Mouse (Mus musculus): ENCODE results near the gene Hhatl.

Hhatl gene

DNA sequence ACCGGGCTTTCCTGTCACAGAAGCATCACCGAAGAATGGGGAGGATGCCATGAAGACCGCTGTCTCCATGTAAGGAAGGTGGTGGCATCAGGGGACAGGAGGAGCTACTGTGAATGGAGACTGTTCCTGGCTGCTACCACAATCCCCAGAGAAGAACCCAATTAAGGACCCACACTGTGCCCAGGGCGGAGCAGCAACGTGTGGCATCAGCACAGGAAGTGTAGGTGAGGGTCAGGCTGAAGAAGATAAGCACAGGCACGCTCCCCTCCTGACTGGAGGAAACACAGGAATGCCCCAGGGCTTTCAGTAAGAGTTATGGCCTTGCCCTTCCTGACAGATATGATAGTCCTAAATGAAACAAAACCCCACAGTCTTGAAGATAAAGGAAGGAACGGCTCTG lies 10.4 kb upstream of the Hhatl start:
- no peak for DNase-seq

DNA sequence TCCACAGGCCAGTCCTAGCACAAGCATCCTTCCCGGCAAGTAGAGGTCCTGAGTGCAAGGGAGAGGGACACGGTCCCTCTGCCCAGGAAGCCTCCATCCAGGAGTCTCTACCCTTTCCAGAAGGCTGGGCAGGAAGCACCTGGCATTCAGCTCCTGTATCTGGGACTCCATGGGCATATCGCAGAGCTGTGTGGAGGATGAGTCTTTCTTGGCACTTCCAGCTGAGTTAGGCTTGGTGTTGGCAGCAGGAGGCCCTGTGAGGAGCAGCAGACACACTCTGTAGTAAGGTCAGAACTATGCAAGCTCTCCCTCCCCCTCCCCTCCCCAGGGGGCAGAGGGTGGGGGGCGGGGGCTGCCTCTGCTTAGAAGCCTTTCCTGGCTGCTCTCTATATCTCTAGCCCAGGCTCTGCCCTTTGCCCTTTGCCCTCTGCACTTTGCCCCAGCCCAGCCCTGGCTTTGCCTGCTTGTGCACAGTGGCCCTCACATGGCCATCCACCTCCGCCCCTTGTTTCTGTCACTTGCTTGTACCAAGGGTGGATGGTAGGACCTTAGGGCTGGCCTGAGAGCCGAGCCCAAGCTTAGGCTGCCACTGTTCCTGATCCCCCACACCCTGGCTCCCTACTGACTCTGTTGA lies 6.7 kb upstream of the Hhatl start:
- DNase-seq: no peak

DNA sequence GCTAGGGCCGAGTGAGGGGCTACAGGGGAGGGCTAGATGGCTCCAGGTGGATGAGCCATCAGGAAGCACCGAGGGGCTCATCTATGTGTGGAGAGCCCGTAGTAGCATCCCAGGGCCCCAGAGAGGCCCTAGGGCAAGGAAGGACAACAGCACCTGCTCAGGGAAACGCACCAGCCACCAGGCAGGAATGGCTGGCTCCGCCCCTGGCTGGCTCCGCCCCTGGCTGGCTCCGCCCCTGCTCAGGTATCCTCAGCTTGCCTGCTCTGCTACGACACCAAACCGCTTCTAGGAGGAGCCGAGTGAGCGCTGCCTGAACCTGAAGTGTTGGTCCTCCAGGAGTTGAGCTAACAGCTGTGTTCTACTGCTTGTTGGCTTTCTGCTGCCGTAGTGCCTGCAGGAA lies 5.4 kb upstream of the Hhatl start:
- peak; percentile 54 for DNase-seq

DNA sequence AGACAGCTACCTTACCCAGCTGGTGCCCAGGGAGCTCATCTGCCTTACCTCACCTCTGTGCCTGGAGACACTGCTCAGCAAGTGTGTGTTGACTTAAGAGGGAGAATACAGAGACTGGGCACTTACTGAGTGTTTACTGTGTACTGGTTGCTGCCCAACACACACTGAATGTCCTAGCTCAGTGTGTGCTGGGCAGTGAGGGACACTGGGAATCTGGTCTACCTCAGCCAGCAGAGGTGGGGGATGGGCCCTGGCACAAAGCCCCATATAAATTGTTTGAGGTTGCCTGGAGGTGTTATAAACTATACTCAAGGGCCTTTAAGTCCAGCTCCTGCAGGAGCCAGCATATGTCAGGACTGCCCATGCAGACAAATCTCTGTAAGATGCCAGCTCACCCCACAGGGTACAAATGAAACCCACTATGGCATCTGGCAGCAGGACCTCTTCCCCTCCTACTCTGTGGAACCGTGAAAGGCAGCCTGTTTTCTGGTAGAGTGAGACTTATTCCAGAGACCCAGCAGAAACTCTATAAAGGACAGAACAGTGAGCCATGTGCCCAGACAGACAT lies 2.7 kb upstream of the Hhatl start:
- DNase-seq: no peak

DNA sequence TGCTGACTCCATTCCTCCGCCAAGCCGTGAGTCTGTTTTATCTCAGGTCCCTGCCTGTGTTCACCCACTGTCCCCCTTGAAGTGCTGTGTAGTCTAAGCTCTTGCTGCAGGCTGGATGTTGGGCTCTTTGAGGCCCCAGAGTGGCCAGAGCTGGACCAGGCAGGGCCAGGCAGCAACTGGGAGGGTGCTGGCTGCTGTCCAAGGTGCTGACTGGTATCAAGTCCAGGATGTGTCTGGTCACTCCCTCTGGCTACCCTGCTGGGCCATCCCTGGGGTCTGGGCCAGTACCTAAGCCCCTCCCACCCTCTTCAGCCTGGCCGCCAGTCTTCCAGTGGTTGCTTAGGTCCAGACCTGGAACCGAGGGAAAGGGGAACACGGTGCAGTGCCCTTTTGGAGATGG lies 1.1 kb downstream of the Hhatl start:
- DNase-seq: peak; percentile 89

DNA sequence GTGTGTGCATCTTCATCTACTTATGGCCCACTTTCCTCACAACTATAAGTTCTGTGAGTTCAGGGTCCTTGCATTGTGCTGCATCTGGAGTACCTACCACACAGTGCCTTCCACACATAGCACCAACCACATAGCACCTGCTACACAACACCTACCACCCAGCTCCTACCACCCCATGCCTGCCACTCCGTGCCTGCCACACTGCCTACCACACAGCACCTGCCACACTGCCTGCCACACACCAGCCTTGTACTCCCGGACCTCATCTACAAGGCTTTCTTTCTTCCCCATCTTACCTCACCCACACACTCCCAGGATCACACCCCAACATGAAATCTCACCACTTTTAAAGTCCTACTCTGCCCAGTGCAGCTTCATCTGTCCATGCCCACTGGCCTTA lies 5.9 kb downstream of the Hhatl start:
- DNase-seq: no peak

DNA sequence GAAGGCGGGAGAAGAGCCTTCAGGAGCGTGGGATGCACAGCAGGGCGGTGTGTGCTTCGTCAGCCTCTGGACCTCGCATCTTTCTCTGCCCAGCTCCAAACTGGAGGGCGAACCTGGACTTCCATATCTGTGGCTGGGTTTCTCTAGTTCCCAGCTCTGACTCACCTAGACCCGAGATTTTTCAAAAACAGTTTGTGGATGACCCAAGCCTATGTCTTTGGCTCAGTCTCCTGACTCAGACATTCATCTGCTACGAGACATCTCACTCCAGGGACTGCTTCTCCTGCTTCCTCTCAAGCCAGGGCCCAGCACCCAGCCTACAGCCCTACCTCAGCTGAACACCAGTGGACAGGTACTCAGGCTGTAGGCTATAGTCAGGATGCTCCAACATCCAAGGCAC lies 7.0 kb downstream of the Hhatl start:
- DNase-seq: no peak

DNA sequence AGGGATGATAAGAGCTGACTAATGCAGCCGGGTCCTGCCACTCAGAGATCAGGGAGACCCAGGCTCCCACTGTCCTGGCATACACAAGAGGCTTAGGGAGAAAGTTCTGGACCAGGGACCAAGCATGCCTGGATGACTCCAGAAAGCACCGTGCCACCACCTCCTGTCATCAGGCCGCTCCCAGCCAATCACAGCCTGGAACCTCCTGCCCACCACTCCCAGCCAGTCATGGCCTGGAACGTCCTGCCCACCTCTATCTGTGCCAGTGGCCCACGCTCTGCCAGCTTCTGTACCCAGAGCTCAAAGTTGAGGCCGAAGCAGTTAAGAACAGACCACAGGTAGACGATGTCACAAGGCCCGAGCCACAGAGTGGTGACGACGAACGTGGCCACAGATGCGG lies 7.5 kb downstream of the Hhatl start:
- DNase-seq: no peak

DNA sequence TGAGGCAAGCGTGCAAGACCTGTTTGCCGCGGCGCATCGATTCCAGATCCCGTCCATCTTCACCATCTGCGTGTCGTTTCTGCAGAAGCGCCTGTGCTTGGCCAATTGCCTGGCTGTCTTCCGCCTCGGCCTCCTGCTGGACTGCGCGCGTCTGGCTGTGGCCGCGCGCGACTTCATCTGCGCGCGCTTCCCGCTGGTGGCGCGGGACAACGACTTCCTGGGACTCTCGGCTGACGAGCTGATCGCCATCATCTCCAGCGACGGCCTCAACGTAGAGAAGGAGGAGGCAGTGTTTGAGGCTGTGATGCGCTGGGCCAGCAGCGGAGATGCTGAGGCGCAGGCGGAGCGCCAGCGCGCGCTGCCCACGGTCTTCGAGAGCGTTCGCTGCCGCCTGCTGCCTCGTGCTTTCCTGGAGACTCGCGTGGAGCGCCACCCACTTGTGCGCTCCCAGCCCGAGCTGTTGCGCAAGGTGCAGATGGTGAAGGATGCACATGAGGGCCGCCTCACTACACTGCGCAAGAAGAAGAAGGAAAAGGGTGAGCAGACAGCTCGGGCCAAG lies 14.2 kb downstream of the Hhatl start:
- DNase-seq: peak; percentile 70

DNA sequence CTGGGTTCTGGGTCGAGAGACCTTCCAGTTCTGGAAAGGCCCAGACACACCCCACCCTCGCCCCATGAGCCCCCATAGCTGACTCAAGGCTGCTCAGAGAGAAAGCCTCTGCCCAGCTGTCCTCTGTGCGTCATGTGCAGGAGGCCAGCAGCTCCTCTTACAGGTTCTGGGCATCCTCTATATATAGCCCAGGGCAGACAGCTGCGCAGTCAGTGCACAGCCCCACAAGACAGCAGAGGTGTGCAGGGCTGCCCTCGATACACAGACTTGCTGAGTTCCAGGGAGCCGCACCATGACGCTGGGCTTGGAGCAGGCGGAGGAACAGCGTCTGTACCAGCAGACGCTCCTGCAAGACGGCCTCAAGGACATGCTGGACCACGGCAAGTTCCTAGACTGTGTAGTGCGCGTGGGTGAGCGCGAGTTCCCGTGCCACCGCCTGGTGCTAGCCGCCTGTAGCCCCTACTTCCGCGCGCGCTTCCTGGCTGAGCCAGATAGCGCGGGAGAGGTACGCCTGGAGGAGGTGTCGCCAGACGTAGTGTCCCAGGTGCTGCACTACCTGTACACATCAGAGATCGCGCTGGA lies 14.7 kb downstream of the Hhatl start, which contains the start of gene Klhl40:
Gene Klhl40 (plus strand): TSS at position 124 of the 582 bp plus-strand sequence.
- no peak for DNase-seq

DNA sequence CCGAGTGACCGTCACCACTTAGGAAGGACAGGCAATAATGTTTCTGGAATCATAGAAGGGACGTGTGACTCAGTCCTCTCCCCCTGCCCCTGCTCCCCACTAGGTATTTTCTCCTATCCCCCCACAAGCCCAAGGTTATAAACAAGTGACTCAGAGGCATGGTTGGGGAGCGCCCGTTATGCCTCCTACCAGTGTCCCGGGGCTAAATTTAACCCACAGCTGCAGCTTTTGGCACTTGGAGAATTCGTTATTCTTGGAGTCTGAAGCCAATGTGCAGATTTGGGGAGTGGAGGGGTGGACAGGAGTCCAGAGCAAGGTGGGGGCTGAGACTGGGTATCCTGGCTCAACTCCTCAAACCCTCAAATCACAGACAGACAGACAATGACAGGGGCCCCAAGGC lies 15.8 kb downstream of the Hhatl start:
- no peak for DNase-seq

DNA sequence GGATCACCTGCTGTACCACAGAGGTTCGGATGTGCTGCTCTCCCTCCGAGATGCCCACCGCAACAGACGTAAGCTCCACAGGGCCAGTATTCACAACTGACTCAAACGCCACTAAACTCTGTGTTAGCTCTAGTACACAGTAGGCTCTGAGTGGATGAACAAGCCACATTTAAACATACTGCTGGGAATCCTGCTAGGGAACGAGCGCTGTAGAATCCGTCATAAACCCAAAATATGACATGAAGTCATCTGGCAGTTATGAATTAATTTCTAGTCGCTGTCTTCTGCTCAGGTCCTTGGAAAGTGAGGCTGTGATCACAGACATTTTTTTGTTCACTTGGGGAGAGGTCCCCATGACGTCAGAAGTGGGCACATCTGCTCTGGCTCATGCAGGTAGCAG lies 16.4 kb downstream of the Hhatl start:
- no peak for DNase-seq

DNA sequence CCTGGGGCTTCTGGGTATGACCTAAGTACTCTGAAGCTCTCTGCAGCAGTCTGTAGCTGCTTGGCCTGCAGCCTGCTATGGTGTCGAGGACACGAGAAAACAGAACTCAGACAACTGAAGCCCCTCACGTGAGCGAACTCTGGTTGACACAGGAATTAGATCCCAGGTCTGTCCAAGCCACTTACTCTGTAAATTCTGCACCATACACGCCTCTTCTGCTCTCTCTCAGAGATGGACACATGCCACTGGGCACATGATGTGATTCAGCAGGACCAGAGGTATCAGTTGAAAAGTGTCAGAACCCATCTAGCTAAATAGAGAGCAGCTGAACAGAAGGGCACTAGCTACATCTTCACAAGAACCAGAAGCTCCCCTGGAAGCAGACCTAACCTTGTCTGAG lies 19.9 kb downstream of the Hhatl start:
- no peak for DNase-seq

DNA sequence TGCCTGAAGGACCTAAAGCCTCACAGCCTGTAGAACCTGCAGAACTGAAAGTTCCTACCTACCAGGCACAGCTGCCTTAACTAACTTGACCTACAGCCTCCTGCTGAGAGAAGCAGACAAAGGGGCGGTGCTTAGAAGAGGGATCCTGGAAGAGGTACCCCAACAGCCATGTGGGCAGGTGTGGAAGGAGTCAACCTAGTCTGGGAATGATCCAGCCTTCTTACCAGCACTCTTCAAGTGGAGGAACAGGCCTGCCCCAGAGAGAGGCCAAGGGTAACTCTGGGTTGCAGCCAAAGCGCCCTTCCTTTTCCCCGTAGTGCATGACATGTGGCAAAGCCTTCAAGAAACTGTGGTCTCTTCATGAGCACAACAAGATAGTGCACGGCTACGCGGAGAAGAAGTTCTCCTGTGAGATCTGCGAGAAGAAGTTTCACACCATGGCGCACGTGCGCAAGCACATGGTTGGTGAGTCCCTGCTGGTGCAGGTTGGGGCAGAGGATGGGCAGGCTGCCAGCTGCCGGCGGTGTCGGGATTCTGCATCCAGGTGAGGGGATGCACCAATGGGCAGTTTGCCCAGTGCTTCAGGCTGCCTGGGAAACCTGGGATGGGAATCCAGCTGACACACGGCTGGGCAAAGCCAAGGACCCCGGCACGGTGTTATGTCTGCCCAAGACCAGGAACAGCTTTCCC lies 27.0 kb downstream of the Hhatl start:
- no peak for DNase-seq

DNA sequence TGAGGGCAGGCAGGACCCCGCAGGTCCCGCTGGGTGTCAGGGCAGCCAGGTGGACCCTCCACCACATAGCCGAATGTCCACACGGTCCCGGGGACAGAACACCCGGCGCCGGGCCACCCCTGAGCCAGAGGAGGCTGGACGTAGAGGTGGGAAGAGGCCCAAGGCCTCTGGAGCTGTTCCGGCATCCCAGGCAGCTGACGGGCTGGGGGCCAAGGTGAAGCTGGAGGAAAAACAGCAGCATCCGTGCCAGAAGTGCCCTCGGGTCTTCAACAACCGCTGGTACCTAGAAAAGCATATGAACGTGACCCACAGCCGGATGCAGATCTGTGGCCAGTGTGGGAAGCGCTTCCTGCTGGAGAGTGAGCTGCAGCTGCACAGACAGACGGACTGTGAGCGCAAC lies 28.6 kb downstream of the Hhatl start:
- no peak for DNase-seq

DNA sequence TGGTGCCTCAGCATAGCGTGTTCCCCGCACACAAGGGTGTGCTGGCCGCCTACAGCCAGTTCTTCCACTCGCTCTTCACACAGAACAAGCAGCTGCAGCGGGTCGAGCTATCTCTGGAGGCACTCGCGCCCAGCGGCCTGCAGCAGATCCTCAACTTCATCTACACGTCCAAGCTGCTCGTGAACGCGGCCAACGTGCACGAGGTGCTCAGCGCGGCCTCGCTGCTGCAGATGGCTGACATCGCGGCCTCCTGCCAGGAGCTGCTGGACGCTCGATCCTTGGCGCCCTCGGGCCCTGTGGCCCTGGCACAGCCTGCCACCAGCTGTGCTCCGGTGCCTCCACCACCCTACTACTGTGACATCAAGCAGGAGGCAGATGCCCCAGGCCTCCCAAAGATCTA lies 29.5 kb downstream of the Hhatl start:
- DNase-seq: no peak

DNA sequence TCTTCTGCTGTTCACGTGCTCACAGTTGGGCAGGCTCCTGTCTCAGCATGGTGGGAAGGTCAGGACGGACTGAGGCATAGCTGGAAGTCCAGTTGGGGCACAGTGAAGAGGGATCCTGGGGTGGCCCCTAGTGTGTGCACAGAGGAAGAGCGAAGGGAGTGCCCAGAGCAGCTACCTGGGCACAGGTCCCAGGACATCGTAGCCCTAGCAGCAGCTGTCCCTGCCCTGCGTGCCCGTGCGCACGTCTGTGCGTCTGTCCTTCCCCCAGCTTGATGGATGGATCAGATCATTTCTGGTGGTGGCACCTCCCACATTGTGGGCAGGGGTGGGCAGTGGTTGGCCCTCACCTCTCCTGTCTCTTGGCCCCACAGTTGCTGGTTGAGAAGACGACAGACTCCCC lies 30.1 kb downstream of the Hhatl start:
- DNase-seq: no peak

DNA sequence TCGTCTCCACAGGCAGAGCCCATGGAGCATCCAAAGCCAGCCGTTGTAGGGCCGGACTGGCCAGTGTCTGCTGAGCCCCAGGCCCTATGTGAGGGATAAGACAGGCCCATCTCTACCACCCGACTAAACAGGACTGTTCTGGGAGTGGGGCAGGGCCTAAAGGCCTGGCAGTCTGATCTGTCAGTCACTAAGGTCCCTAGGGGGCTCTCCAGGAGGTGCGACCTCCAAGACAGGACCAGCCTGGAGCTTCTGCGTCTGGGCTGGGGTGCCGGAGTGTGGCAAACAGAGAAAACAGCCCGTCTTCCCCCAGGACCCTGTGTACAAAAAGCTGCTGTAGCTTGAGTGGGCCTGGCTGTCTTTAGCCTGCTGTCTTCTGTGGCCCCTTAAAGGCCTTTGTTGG lies 30.5 kb downstream of the Hhatl start:
- no peak for DNase-seq

DNA sequence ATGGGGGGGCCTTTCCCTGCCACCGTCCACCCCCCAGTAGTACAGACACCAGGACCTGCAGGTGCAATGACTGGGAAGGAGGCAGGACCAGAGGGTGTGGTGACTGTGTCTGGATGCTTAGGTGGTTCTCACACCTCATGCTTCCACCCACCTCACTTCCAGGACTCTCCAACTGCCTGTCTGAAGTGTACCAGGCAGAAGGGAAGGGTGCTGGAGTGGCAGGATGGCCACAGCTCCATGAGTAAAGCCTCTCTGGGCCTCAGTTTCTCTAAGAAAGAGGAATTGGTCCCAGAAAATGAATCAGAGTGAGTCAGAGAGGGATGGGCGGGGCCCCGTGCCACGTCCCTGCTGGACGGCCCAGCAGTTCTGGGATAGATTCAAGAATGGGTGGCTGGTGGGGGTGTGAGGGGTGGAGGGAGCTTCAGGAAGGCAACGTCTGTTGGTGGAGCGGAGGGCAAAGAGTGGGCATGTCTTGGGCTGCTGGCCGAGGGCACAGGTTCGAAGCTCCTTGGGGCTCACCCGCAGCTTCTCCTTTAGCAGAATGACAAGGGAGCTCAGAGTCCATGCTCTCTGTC lies 31.1 kb downstream of the Hhatl start:
- DNase-seq: no peak

DNA sequence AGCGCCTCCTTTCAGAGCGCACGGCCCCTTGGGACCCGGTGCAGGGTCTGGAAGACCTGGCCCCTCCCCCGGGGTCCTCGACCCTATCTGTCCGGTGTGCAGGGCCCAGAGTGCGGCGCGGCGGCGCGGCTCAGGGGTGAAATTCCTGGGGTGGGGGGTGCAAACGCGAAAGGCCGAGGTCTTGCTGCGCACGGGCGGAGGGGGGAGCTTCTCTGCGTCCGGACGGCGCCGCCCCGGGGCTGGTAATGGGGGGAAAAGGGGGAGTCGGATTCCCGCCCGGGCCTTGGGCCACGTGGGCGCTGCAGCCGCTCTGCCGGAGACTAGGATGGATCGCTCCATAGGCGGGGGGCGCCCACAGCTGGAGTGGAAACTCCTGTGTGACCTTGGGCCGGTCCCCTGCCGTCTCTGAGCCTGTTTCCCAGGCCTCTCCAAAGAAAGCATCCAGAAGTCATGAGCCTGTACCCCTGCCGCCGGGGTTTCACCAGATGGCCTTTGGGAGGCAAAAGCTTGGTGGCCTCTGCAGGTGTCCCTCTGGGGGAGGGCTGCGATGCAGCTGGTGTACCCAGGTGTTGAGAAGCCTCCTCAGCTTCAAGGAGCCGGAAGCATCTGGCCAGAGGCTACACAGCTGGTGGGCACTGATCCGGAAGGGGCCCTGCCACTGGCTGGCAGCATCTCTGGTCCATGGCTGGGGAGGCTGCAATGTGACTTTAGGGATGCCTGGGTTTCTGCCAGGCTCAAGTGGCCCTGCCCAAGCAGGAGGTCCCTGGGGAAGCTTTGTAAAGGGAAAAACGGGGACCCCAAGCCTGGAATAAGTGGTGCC lies 31.8 kb downstream of the Hhatl start:
- DNase-seq: peak; percentile 90

DNA sequence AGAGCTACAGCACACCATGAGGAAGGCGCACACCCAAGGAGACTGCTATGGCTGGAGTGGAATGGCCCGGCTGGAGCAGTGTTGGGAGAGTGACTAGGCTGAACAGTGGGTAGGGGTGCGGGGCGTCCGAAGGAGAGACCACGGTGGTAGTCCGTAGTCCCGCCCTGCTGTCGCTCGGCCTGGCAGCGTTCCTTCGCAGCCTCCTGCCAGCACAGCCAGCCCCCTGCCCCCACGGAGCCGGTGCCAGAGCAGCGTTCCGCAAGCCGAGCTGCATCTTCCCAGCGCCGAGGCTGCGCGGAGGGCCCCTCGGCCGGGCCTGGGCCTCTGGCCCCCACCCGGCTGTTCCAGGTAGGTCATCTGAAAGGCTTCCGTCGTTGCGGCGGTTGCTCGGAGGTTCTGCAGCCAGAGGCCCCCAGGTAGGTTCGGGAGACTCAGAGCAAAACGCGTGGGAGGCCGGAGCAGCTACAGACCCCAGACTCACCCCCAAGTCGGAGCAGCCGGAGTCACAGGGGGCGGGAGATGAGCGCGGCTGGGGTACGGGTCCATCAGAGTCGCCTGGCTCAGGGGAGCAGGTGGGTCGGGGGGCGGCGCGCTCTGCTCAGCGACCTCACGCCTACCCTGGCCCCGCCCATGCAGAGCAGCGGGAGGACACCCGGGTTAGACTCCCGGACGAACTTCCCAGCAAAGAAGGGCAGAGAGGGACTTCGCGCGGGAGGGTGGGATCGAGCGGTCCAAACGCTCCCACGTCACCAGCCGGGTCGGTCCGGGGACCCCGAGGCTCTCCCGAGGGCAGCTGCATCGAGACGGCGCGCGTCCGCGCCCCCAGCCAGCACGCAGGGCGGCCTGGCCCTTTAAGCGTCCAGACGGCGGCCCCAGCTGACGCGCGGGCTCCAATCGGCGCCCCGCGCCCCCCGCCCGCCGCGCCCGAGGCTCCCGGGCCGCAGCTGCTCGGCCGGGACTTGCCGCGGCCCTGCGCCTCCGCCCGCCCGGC lies 32.9 kb downstream of the Hhatl start, which contains the start of gene Zfp651:
Gene Zfp651 (plus strand): TSS at position 240 of the 991 bp plus-strand sequence.
- peak; percentile 84 for DNase-seq
